Mouse (Mus musculus) urinary bladder, postnatal 14 days (tissue): Measurements from ENCODE around the gene Gjb3.

ENCODE experiments used
- DNase-seq: peaks from one replicate; pipeline ENCODE4 v3.0.0; 2021; ENCODE audit warnings: low spot score

The Gjb3 gene

GRCm38 (mm10) chr4:127286907-127287306 lies 43.7 kb downstream of the Gjb3 start:
- DNase-seq = no peak

- DNase-seq = no peak
Observed at GRCm38 (mm10) chr4:127279241-127279640, 51.4 kb downstream of the Gjb3 start.

DNA sequence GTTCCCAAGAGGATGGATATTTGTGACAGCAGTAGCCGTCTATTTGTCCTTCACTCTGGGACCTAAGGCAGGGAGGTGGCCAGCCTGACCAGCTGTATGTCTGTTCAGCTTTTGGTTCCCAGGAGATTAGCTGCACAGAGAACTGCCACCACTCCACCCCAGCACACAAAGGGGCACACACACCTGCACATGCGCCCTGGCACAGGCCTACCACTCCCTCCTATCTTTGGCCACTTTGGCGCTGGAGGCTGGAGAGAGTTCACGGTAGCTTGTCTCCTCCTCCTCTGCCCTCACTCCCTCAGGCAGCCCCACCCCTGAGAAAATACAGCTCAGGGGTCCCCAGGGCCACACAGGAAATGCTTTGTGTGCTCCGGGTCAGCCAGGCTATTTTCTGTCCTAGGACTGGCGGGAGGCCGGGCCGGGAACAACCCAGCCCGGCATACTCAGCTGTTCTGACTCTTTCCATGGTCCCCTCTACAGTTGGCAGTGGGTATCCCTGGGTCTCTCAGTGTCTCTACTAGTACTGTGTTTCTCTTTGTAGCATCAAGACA lies 52.1 kb downstream of the Gjb3 start:
- no peak for DNase-seq
